Mouse (Mus musculus) large intestine, adult 2 months (tissue): ENCODE measurements around the gene Serpina3a. TPM values are rescaled to one million over a fixed set of nuclear protein-coding genes. Genes with fewer than 3 reads are reported as not detected.

Experiments used
- DNase-seq: peaks from one replicate; pipeline ENCODE4 v3.0.0-alpha.2; 2012; ENCODE audit warnings: low read depth, low spot score
- WGBS: fragments of 180-500 bp; shearing (Covaris S2); methylation state at CpG from one replicate; pipeline ENCODE4 v1.1.7; 2018; 5-methylcytosine and 5-hydroxymethylcytosine counted together
- polyA plus RNA-seq: library from polyadenylated mRNA; depleted of rRNA; stranded (reverse); fragments of >200 nt; gene quantifications from 2 replicates; pipeline ENCODE4 v1.2.3, GENCODE M21; 2012; rRNA removed

The Serpina3a gene
- polyA plus RNA-seq, 1 experiment, result not detected

GRCm38 (mm10) chr12:104140543-104141103 is 28.1 kb downstream of the Serpina3a start:
- WGBS, result 86% methylated on average over 4 of the region's 4 CpGs
- no peak for DNase-seq

- 84% methylated on average over 1 of the region's 1 CpGs for WGBS
- DNase-seq, result no peak
These were observed 29.0 kb downstream of the Serpina3a start for GRCm38 (mm10) chr12:104141506-104141905.

DNA sequence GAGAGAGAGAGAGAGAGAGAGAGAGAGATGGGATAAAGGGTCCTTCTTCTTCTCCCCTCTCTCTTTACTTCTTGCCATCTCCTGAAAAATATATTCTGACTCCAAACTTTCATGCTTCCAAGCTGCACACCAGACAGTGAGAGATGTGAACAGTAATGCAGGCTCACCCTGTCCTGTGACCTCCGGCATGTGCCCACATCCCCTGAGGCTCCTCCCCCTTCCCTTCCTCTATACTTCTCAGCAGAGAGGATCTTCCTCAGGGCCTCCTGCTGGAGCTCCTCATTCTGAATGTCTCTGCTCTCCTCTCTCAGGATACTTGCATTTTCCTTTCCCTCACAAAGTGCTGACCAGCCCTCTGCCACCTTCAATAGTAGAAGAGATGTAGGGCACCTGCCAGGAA is 29.9 kb downstream of the Serpina3a start:
- no peak for DNase-seq
- WGBS, result 75% methylated on average over 1 of the region's 1 CpGs

GRCm38 (mm10) chr12:104143286-104143685 is 30.8 kb downstream of the Serpina3a start:
- peak; percentile 35 for DNase-seq
- 23% methylated on average over 1 of the region's 1 CpGs for WGBS

- WGBS, result 88% methylated on average over 2 of the region's 2 CpGs
- DNase-seq, result no peak
These were observed 33.0 kb downstream of the Serpina3a start for GRCm38 (mm10) chr12:104145571-104145970.

GRCm38 (mm10) chr12:104151989-104152388 is 39.5 kb downstream of the Serpina3a start:
- WGBS, result 68% methylated on average over 2 of the region's 2 CpGs

GRCm38 (mm10) chr12:104153041-104153645 is 40.6 kb downstream of the Serpina3a start:
- 61% methylated on average over 3 of the region's 3 CpGs for WGBS
- no peak for DNase-seq

More at GRCm38 (mm10) chr12:104151989-104152388, 39.5 kb downstream of the Serpina3a start:
- no peak for DNase-seq

DNA sequence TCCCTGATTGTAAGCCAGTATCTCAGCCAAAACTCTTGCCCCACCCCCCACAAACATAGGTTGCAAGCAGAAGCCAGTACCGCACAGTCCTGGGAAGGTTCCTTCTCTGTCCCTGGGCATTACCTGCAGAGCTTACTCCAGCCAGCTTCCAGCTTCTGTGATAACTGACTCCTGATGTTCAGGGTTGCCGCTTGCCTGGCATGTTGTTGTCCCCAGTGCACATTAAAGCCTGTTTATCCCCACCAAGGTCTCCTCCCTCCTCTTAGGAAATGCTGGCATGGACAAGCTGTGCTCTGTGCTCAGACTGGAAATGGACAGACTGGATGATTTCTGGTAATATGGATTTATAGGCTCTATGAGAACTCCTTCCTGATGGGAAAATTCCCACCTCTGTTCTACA is 41.1 kb downstream of the Serpina3a start, which contains the start of gene Serpina3c:
Gene Serpina3c, minus strand, starts transcription at position 215 of the 400 bp plus-strand sequence.
- 93% methylated on average over 2 of the region's 2 CpGs for WGBS
- no peak for DNase-seq

Other genes with a start within 250 kb of the Serpina3a start
- 0.16 and 2.0 TPM in 2 replicates for gene Serpina1a, start 249.2 kb upstream of the Serpina3a start, polyA plus RNA-seq
- 1.4 and 1.5 TPM in 2 replicates for gene Serpina1c, start 207.8 kb upstream of the Serpina3a start, polyA plus RNA-seq
- gene Serpina1e, start 153.7 kb upstream of the Serpina3a start, polyA plus RNA-seq, result 0.73 and 1.7 TPM in 2 replicates
- 0.14 and 0.23 TPM in 2 replicates for gene Serpina11, start 122.8 kb upstream of the Serpina3a start, polyA plus RNA-seq
- 0.08 and 0.10 TPM in 2 replicates for gene Serpina9, start 99.0 kb upstream of the Serpina3a start, polyA plus RNA-seq
- 0.02 TPM in 1 of 2 replicates, not detected in the other for gene Serpina12, start 68.3 kb upstream of the Serpina3a start, polyA plus RNA-seq
- gene Serpina5, start 11.6 kb upstream of the Serpina3a start, polyA plus RNA-seq, result not detected in 2 replicates
- not detected in 2 replicates for gene Serpina3b, start 15.3 kb downstream of the Serpina3a start, polyA plus RNA-seq
- 1.2 and 1.4 TPM in 2 replicates for gene Serpina3c, start 41.1 kb downstream of the Serpina3a start, polyA plus RNA-seq
- 2.5 and 2.6 TPM in 2 replicates for gene Serpina3f, start 101.8 kb downstream of the Serpina3a start, polyA plus RNA-seq
- 26.2 and 27.5 TPM in 2 replicates for gene Serpina3g, start 123.5 kb downstream of the Serpina3a start, polyA plus RNA-seq
- 0.22 and 0.42 TPM in 2 replicates for gene Serpina3i, start 150.4 kb downstream of the Serpina3a start, polyA plus RNA-seq
- gene Serpina3j, start 201.8 kb downstream of the Serpina3a start, polyA plus RNA-seq, result not detected in 2 replicates
- gene Serpina3k, start 225.8 kb downstream of the Serpina3a start, polyA plus RNA-seq, result 0.05 TPM in 1 of 2 replicates, not detected in the other
- 0.11 and 0.16 TPM in 2 replicates for gene Serpina3m, start 225.8 kb downstream of the Serpina3a start, polyA plus RNA-seq